9 mouse cellular contexts compared by ENCODE assay signal in genomic region chr12:29530241-29530725, GRCm38 (mm10). TPM values are rescaled to one million over a fixed set of nuclear protein-coding genes. Genes with fewer than 3 reads are reported as not detected.
DNase-seq lines count a peak whose midpoint lies in the region; ATAC-seq and TF ChIP-seq lines count a peak whose summit lies in the region.
"Had no signal": no experiment of that assay in that cellular context is flagged by ENCODE, and none has a peak within 500 bp of the region (broad histone marks: within the 10 kb centered on the region; RNA-seq: fewer than 3 reads in every experiment).

No protein-coding gene starts in this region.

- peak; percentile 17 for DNase-seq in kidney, postnatal 14 days
- DNase-seq in kidney, adult 2 months: no peak
- peak; percentile 63 for DNase-seq in ZHBTc4 (ENCODE audit: low read depth, low spot score)
- peak; percentile 77 for DNase-seq in embryo, embryonic 9.5 days (ENCODE audit: extremely low spot score)
- DNase-seq in limb, embryonic 14.5 days (ENCODE audit: low spot score): peak; percentile 75
- peak; percentile 54 to 63 for DNase-seq in right cerebral cortex, postnatal 10 days (ENCODE audit: low spot score in 2 of 2)
- no peak for DNase-seq in urinary bladder, postnatal 10 days (ENCODE audit: low spot score)
- DNase-seq in gastrocnemius, adult 18-20 months (ENCODE audit: low spot score): no peak

- H3K36me3 ChIP-seq in kidney, adult 2 months (ENCODE audit: control insufficient read depth, insufficient read depth, low read length): no peaks in the 10 kb centered on the region
- no peaks in the 10 kb centered on the region for H3K36me3 ChIP-seq in limb, embryonic 14.5 days (ENCODE audit: control insufficient read depth, insufficient read depth, low read length)
- H3K36me3 ChIP-seq: heart, embryonic 13.5 days had no signal

- no peak; the same call in 1 of the 2 replicates for ATAC-seq in limb, embryonic 14.5 days (ENCODE audit: low FRiP score, low read depth)

- H3K4me2 ChIP-seq in limb, embryonic 14.5 days (replicated peaks; ENCODE audit: low read depth, low read length, severe bottlenecking): no peak overlapping the region
- H3K4me2 ChIP-seq: heart, embryonic 13.5 days had no signal

- H3K4me1 ChIP-seq in kidney, adult 2 months (ENCODE audit: control insufficient read depth, insufficient read depth, low read length): no peaks in the 10 kb centered on the region
- H3K4me1 ChIP-seq in limb, embryonic 14.5 days (ENCODE audit: control insufficient read depth, insufficient read depth, low read length): no peaks in the 10 kb centered on the region

- TF ChIP-seq CTCF in kidney, adult 2 months (conservative IDR thresholded peaks at IDR 0.05; ENCODE audit: insufficient read depth, insufficient read length, low read depth, low read length): no peak

- no peak overlapping the region for H3K4me3 ChIP-seq in kidney, adult 2 months (ENCODE audit: insufficient read depth, low read depth, low read length)
- no peak overlapping the region for H3K4me3 ChIP-seq in limb, embryonic 14.5 days (replicated peaks; ENCODE audit: low read length)
- H3K4me3 ChIP-seq: heart, embryonic 13.5 days had no signal

- TF ChIP-seq POLR2A in kidney, adult 2 months (IDR thresholded peaks at IDR 0.05; ENCODE audit: low read depth, low read length): no peak
- no peak for TF ChIP-seq POLR2A in limb, embryonic 14.5 days (IDR thresholded peaks at IDR 0.05; ENCODE audit: borderline replicate concordance, extremely low read depth, insufficient read depth, insufficient read length)

- H3K27me3 ChIP-seq in kidney, adult 2 months (replicated peaks; ENCODE audit: control insufficient read depth, insufficient read depth, low read length): no peaks in the 10 kb centered on the region; the same call in 1 of the 2 replicates
- H3K27me3 ChIP-seq in limb, embryonic 14.5 days (ENCODE audit: control insufficient read depth, insufficient read depth, low read length): peaks cover 39% of the 10 kb centered on the region

- H3K9ac ChIP-seq in limb, embryonic 14.5 days (ENCODE audit: low read depth, low read length, severe bottlenecking): no peak overlapping the region
- H3K9ac ChIP-seq: heart, embryonic 13.5 days had no signal

- H3K9me3 ChIP-seq in limb, embryonic 14.5 days (ENCODE audit: control insufficient read depth, low read length): no peaks in the 10 kb centered on the region
- H3K9me3 ChIP-seq: heart, embryonic 13.5 days had no signal

- no peak overlapping the region for H3K27ac ChIP-seq in kidney, adult 2 months (ENCODE audit: insufficient read depth, low read depth, low read length)
- H3K27ac ChIP-seq in limb, embryonic 14.5 days (replicated peaks; ENCODE audit: low read depth, low read length): no peak overlapping the region
- H3K27ac ChIP-seq: heart, embryonic 13.5 days had no signal

- 15% methylated on average over 6 of the region's 6 CpGs for WGBS in kidney, adult 2 months
- WGBS in limb, embryonic 14.5 days: 15% methylated on average over 6 of the region's 6 CpGs

RNA-seq across cellular contexts. Expression of gene Myt1l, which starts 2.1 kb away (rescaled TPM):
- polyA plus RNA-seq in kidney, adult 2 months (2012; rRNA removed): 0.01 TPM in 1 of 2 replicates, not detected in the other
- polyA plus RNA-seq in limb, embryonic 14.5 days (2012; rRNA removed): 0.08 and 0.18 TPM in 2 replicates
- polyA plus RNA-seq in limb, embryonic 14.5 days (2014; fragmentation: Nextera tagmentation; extraction: Ambion mirVana): not detected in 2 replicates
- total RNA-seq in gastrocnemius, adult 18-20 months (2021): not detected

Comparison
In these comparisons a context has a peak if more than half of its experiments do, and no peak if none do; other contexts are left out.
1. DNase-seq: peak in kidney, postnatal 14 days (single experiment), ZHBTc4 (single experiment), embryo, embryonic 9.5 days (single experiment), limb, embryonic 14.5 days (single experiment) and right cerebral cortex, postnatal 10 days (2 of 2); none in kidney, adult 2 months (single experiment), urinary bladder, postnatal 10 days (single experiment) and gastrocnemius, adult 18-20 months (single experiment).